Mouse (Mus musculus) hindbrain, embryonic 11.5 days (tissue): Measurements from ENCODE around the gene Egfem1. TPM values are rescaled to one million over a fixed set of nuclear protein-coding genes. Genes with fewer than 3 reads are reported as not detected.

Experiments used
- ATAC-seq: fragments of 200-750 bp; cut with Nextera tagmentation; 2 replicates; pipeline ENCODE4 v1.8.0; 2017; ENCODE audit warnings: mild to moderate bottlenecking, moderate TSS enrichment, moderate library complexity; ENCODE audit not compliant: low FRiP score
- DNase-seq: peaks from one replicate; pipeline ENCODE4 v3.0.0-alpha.2; 2015; ENCODE audit warnings: low spot score
- H3K27ac ChIP-seq: fragments of 300-500 bp; sonication (generic); 2 replicates; pipeline ENCODE4 v1.5.1; 2014; ENCODE audit warnings: mild to moderate bottlenecking, low read depth, low read length
- H3K27me3 ChIP-seq: fragments of 300-500 bp; sonication (generic); 2 replicates; pipeline ENCODE4 v1.6.1; 2014; ENCODE audit warnings: mild to moderate bottlenecking, low read length, moderate library complexity, mixed read lengths; ENCODE audit not compliant: control insufficient read depth, insufficient read depth
- H3K36me3 ChIP-seq: fragments of 300-500 bp; sonication (generic); 2 replicates; pipeline ENCODE4 v1.6.1; 2014; ENCODE audit warnings: mild to moderate bottlenecking, low read length, moderate library complexity, mixed read lengths; ENCODE audit not compliant: control insufficient read depth, insufficient read depth
- H3K4me1 ChIP-seq: fragments of 300-500 bp; sonication (generic); replicated peaks from 2 replicates; pipeline ENCODE4 v1.6.1; 2014; ENCODE audit warnings: low read length, mixed read lengths; ENCODE audit not compliant: control insufficient read depth, insufficient read depth
- H3K4me2 ChIP-seq: fragments of 300-500 bp; sonication (generic); replicated peaks from 2 replicates; pipeline ENCODE4 v1.6.1; 2014; ENCODE audit warnings: mild to moderate bottlenecking, low read depth, low read length
- H3K4me3 ChIP-seq: fragments of 300-500 bp; sonication (generic); 2 replicates; pipeline ENCODE4 v1.5.1; 2014; ENCODE audit warnings: low read depth, low read length
- H3K9ac ChIP-seq: fragments of 300-500 bp; sonication (generic); 2 replicates; pipeline ENCODE4 v1.6.1; 2014; ENCODE audit warnings: low read depth, low read length
- H3K9me3 ChIP-seq: fragments of 300-500 bp; sonication (generic); 2 replicates; pipeline ENCODE4 v1.6.1; 2016; ENCODE audit warnings: low read length; ENCODE audit not compliant: control insufficient read depth
- WGBS: fragments of 180-500 bp; shearing (Covaris S2); extraction: QIAGEN DNeasy Blood & Tissue Kit; methylation state at CpG from one replicate; pipeline ENCODE4 v1.1.7; 2014; 5-methylcytosine and 5-hydroxymethylcytosine counted together
- microRNA counts: library from miRNA; unstranded; fragments of <30 nt; microRNA quantifications from one replicate; lab custom pipeline; 2015
- polyA plus RNA-seq: library from polyadenylated mRNA; unstranded; fragments of >200 nt; fragmentation: Nextera tagmentation; extraction: Ambion mirVana; gene quantifications from 2 replicates; pipeline ENCODE4 v1.2.1, GENCODE M21; 2014

Gene Egfem1
- polyA plus RNA-seq, 1 experiment from 2014 or later, result 3.6 TPM

GRCm38 (mm10) chr3:29732626-29733025 is 650.8 kb downstream of the Egfem1 start:
- 71% methylated on average over 4 of the region's 4 CpGs for WGBS
- no peak overlapping the region for H3K4me2 ChIP-seq
- no peaks in the 10 kb centered on the region for H3K4me1 ChIP-seq
- no peak overlapping the region for H3K27ac ChIP-seq
- no peak overlapping the region for H3K9ac ChIP-seq
- no peaks in the 10 kb centered on the region for H3K27me3 ChIP-seq
- no peaks in the 10 kb centered on the region for H3K36me3 ChIP-seq
- no peak overlapping the region for H3K4me3 ChIP-seq
- no peaks in the 10 kb centered on the region for H3K9me3 ChIP-seq
- DNase-seq (no peak), ATAC-seq (no peak)

- peak; percentile 12 for DNase-seq
- ATAC-seq, result no peak
- Histone ChIP-seq H3K4me3 (no peak overlapping the region), H3K36me3 (no peaks in the 10 kb centered on the region), H3K9me3 (no peaks in the 10 kb centered on the region), H3K27ac (no peak overlapping the region), H3K9ac (no peak overlapping the region), H3K27me3 (no peaks in the 10 kb centered on the region), H3K4me1 (no peaks in the 10 kb centered on the region), H3K4me2 (no peak overlapping the region)
- 18% methylated on average over 6 of the region's 6 CpGs for WGBS
Measured at GRCm38 (mm10) chr3:29734251-29734650, 652.4 kb downstream of the Egfem1 start.

- WGBS, result 45% methylated on average over 5 of the region's 5 CpGs
- Histone ChIP-seq H3K9me3 (no peaks in the 10 kb centered on the region), H3K4me3 (no peak overlapping the region), H3K9ac (no peak overlapping the region), H3K27ac (no peak overlapping the region), H3K4me1 (no peaks in the 10 kb centered on the region), H3K27me3 (no peaks in the 10 kb centered on the region), H3K36me3 (no peaks in the 10 kb centered on the region), H3K4me2 (no peak overlapping the region)
- DNase-seq, result peak; percentile 42
- no peak for ATAC-seq
Measured at GRCm38 (mm10) chr3:29739292-29739691, 657.5 kb downstream of the Egfem1 start.

MicroRNAs encoded within 50 kb of the gene (microRNA counts, 519-probe panel; counts per million panel counts)
- not detected for microRNA mmu-miR-551b (lab: Ali Mortazavi, UCI)

Other genes with a start within 250 kb of the Egfem1 start
- not detected in 2 replicates for gene Gm1527, start 189.4 kb upstream of the Egfem1 start, polyA plus RNA-seq